Mouse (Mus musculus) limb, embryonic 14.5 days (tissue): ENCODE measurements around the gene Ang4. TPM values are rescaled to one million over a fixed set of nuclear protein-coding genes. Genes with fewer than 3 reads are reported as not detected.
A peak's percentile ranks its signal among the peaks of the same experiment; 100 is the strongest.
"Not testable (repeated sequence)": the region's sequence is repeated elsewhere in the genome, so short reads cannot be mapped to it uniquely, and the experiment has no call there.

Source experiments
- ATAC-seq: fragments of 200-750 bp; cut with Nextera tagmentation; 2 replicates; pipeline ENCODE4 v1.8.0; 2017; ENCODE audit warnings: low read depth, moderate number of reproducible peaks, moderate TSS enrichment; ENCODE audit not compliant: low FRiP score
- DNase-seq: peaks from one replicate; pipeline ENCODE4 v3.0.0-alpha.2; 2015; ENCODE audit warnings: low spot score
- H3K27ac ChIP-seq: fragments of 300-500 bp; sonication (generic); replicated peaks from 2 replicates; pipeline ENCODE4 v1.5.1; 2014; ENCODE audit warnings: low read depth, mild to moderate bottlenecking, low read length, moderate library complexity, mixed read lengths
- H3K27me3 ChIP-seq: fragments of 300-500 bp; sonication (generic); 2 replicates; pipeline ENCODE4 v1.6.1; 2014; ENCODE audit warnings: low read length, mixed read lengths; ENCODE audit not compliant: control insufficient read depth, insufficient read depth
- H3K36me3 ChIP-seq: fragments of 300-500 bp; sonication (generic); 2 replicates; pipeline ENCODE4 v1.6.1; 2014; ENCODE audit warnings: mild to moderate bottlenecking, low read length, moderate library complexity, mixed read lengths; ENCODE audit not compliant: control insufficient read depth, insufficient read depth
- H3K4me1 ChIP-seq: fragments of 300-500 bp; sonication (generic); 2 replicates; pipeline ENCODE4 v1.6.1; 2014; ENCODE audit warnings: antibody characterized with exemption, low read length, mixed read lengths; ENCODE audit not compliant: control insufficient read depth, insufficient read depth
- H3K4me2 ChIP-seq: fragments of 300-500 bp; sonication (generic); replicated peaks from 2 replicates; pipeline ENCODE4 v1.6.1; 2014; ENCODE audit warnings: low read depth, mild to moderate bottlenecking, low read length, moderate library complexity; ENCODE audit not compliant: severe bottlenecking
- H3K4me3 ChIP-seq: fragments of 300-500 bp; sonication (generic); replicated peaks from 2 replicates; pipeline ENCODE4 v1.5.1; 2014; ENCODE audit warnings: low read length
- H3K9ac ChIP-seq: fragments of 300-500 bp; sonication (generic); 2 replicates; pipeline ENCODE4 v1.6.1; 2014; ENCODE audit warnings: mild to moderate bottlenecking, low read depth, low read length, moderate library complexity; ENCODE audit not compliant: severe bottlenecking
- H3K9me3 ChIP-seq: fragments of 300-500 bp; sonication (generic); 2 replicates; pipeline ENCODE4 v1.6.1; 2016; ENCODE audit warnings: low read length; ENCODE audit not compliant: control insufficient read depth
- POLR2A ChIP-seq: fragments of 200-500 bp; IDR thresholded peaks from 2 replicates; pipeline ENCODE4 v1.8.0; 2012; ENCODE audit warnings: inconsistent platforms, mild to moderate bottlenecking, moderate library complexity, borderline replicate concordance; ENCODE audit not compliant: insufficient read depth, insufficient read length; ENCODE audit errors: extremely low read depth
- WGBS: fragments of 180-500 bp; shearing (Covaris S2); extraction: QIAGEN DNeasy Blood & Tissue Kit; methylation state at CpG from one replicate; pipeline ENCODE4 v1.1.7; 2014; 5-methylcytosine and 5-hydroxymethylcytosine counted together
- polyA plus RNA-seq, 2 experiments: library from polyadenylated mRNA; depleted of rRNA in 1 of 2; stranded (reverse) in 1 of 2; unstranded in 1 of 2; fragments of >200 nt; fragmentation: Nextera tagmentation in 1 of 2; extraction: Ambion mirVana in 1 of 2; gene quantifications; 2 replicates each; pipeline versions ENCODE4 v1.2.1 to v1.2.3; 2012 to 2014

The Ang4 gene
- polyA plus RNA-seq, 2 experiments = not detected

GRCm38 (mm10) chr14:51778865-51779481 lies 5.6 kb upstream of the Ang4 start:
- DNase-seq (no peak), ATAC-seq (no peak)
- no peaks in the 10 kb centered on the region for H3K4me1 ChIP-seq
- H3K4me3 ChIP-seq = no peak overlapping the region
- no peak overlapping the region for H3K4me2 ChIP-seq
- no peak for TF ChIP-seq POLR2A
- no peaks in the 10 kb centered on the region for H3K27me3 ChIP-seq
- H3K27ac ChIP-seq = no peak overlapping the region
- no peak overlapping the region for H3K9ac ChIP-seq
- no peaks in the 10 kb centered on the region for H3K36me3 ChIP-seq
- 78% methylated on average over 4 of the region's 4 CpGs for WGBS
- H3K9me3 ChIP-seq = no peaks in the 10 kb centered on the region

GRCm38 (mm10) chr14:51777791-51778190 lies 4.4 kb upstream of the Ang4 start:
- Histone ChIP-seq H3K36me3 (no peaks in the 10 kb centered on the region), H3K4me3 (no peak overlapping the region), H3K4me2 (no peak overlapping the region), H3K27me3 (no peaks in the 10 kb centered on the region), H3K9me3 (no peaks in the 10 kb centered on the region), H3K9ac (no peak overlapping the region), H3K4me1 (no peaks in the 10 kb centered on the region), H3K27ac (no peak overlapping the region)
- WGBS = 96% methylated on average over 1 of the region's 1 CpGs
- TF ChIP-seq POLR2A = no peak
- ATAC-seq = no peak
- no peak for DNase-seq

GRCm38 (mm10) chr14:51771378-51771777 lies 2.0 kb downstream of the Ang4 start:
- ATAC-seq, H3K4me2 ChIP-seq, DNase-seq, H3K36me3 ChIP-seq, H3K27me3 ChIP-seq, H3K4me3 ChIP-seq, H3K9me3 ChIP-seq, H3K4me1 ChIP-seq, H3K27ac ChIP-seq, H3K9ac ChIP-seq: not testable (repeated sequence)
- 82% methylated on average over 1 of the region's 1 CpGs for WGBS

GRCm38 (mm10) chr14:51755944-51756343 lies 17.4 kb downstream of the Ang4 start:
- Histone ChIP-seq H3K4me3 (no peak overlapping the region), H3K4me1 (no peaks in the 10 kb centered on the region), H3K27ac (no peak overlapping the region), H3K9me3 (no peaks in the 10 kb centered on the region), H3K27me3 (no peaks in the 10 kb centered on the region), H3K4me2 (no peak overlapping the region), H3K9ac (no peak overlapping the region), H3K36me3 (no peaks in the 10 kb centered on the region)
- WGBS = 42% methylated on average over 2 of the region's 2 CpGs
- ATAC-seq = no peak
- no peak for DNase-seq
- TF ChIP-seq POLR2A = no peak

GRCm38 (mm10) chr14:51740347-51741170 lies 32.8 kb downstream of the Ang4 start:
- Histone ChIP-seq H3K36me3 (no peaks in the 10 kb centered on the region), H3K4me3 (peak overlapping the region; percentile 42), H3K27ac (no peak overlapping the region), H3K4me2 (peak overlapping the region; percentile 79), H3K27me3 (peaks cover 41% of the 10 kb centered on the region), H3K9me3 (no peaks in the 10 kb centered on the region), H3K4me1 (no peaks in the 10 kb centered on the region), H3K9ac (peak overlapping the region; percentile 45)
- ATAC-seq = no peak
- no peak for DNase-seq
- WGBS = 1% methylated on average over 41 of the region's 42 CpGs
- no peak for TF ChIP-seq POLR2A
